Mouse (Mus musculus): ENCODE data around the gene Cd2.

DNA sequence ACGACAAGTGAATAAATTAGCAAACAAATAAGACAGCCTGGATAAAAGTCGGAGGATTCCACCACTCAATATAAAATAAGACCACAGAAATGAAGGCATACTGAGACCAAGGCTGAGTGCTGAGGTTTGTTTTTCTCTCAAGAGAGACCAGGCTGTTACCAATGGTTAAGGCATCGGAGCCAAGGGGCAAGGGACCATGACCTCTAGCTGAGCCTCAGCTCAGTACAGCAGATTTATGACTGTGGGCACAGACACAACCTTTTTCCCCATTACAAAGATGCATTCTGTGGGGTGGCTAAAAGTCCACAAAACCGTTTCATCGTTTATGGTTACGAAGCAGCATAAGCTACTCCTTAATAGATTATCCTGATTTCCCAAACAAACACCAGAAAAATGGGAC, 11.9 kb upstream of the Cd2 start:
- no peak for TF ChIP-seq CTCF (IDR thresholded peaks at IDR 0.05; ENCODE audit: control insufficient read depth, insufficient read depth, insufficient read length)
- TF ChIP-seq MAX (IDR thresholded peaks at IDR 0.05): no peak
- no peak for TF ChIP-seq CEBPB (IDR thresholded peaks at IDR 0.05; ENCODE audit: low read depth)
- TF ChIP-seq USF1 (IDR thresholded peaks at IDR 0.05; ENCODE audit: low read depth): no peak
- TF ChIP-seq MYOG (IDR thresholded peaks at IDR 0.05; ENCODE audit: control insufficient read depth, extremely low read depth, insufficient read length): no peak
- no peak for TF ChIP-seq MYOD1 (IDR thresholded peaks at IDR 0.05; ENCODE audit: control insufficient read depth, insufficient read length, low read depth)
- no peak for TF ChIP-seq FOSL1 (IDR thresholded peaks at IDR 0.05; ENCODE audit: insufficient read depth, low read length, poor library complexity, severe bottlenecking)

Data from C2C12 (cell line).